Mouse (Mus musculus) spleen, adult 2 months (tissue): ENCODE results near the gene Fuca1. TPM values are rescaled to one million over a fixed set of nuclear protein-coding genes. Genes with fewer than 3 reads are reported as not detected.

Experiments
- DNase-seq, 2 experiments: peaks; one replicate each; pipeline versions ENCODE4 v3.0.0 to v3.0.0-alpha.2; 2012 to 2021; ENCODE audit warnings: low spot score in 2 of 2, low read depth in 1 of 2
- H3K27ac ChIP-seq: fragments of 200-500 bp; 2 replicates; pipeline ENCODE4 v1.5.1; 2012; ENCODE audit warnings: low read length, inconsistent platforms; ENCODE audit not compliant: insufficient read depth
- H3K27me3 ChIP-seq: fragments of 200-500 bp; 2 replicates; pipeline ENCODE4 v1.6.1; 2012; ENCODE audit warnings: mild to moderate bottlenecking, moderate library complexity, low read length, inconsistent platforms; ENCODE audit not compliant: control insufficient read depth, insufficient read depth
- H3K36me3 ChIP-seq: fragments of 200-500 bp; 2 replicates; pipeline ENCODE4 v1.6.1; 2012; ENCODE audit warnings: mild to moderate bottlenecking, low read length, inconsistent platforms; ENCODE audit not compliant: control insufficient read depth, insufficient read depth
- H3K4me1 ChIP-seq: fragments of 200-500 bp; 2 replicates; pipeline ENCODE4 v1.6.1; 2011; ENCODE audit warnings: inconsistent platforms; ENCODE audit not compliant: control insufficient read depth, insufficient read depth, insufficient read length
- H3K4me3 ChIP-seq: fragments of 200-500 bp; 2 replicates; pipeline ENCODE4 v1.5.1; 2011; ENCODE audit warnings: mild to moderate bottlenecking, inconsistent platforms; ENCODE audit not compliant: insufficient read depth, insufficient read length; ENCODE audit errors: extremely low read depth
- CTCF ChIP-seq: fragments of 200-500 bp; IDR thresholded peaks from 2 replicates; pipeline ENCODE4 v1.5.1; 2011; ENCODE audit warnings: mild to moderate bottlenecking, inconsistent platforms; ENCODE audit not compliant: insufficient read depth, insufficient read length, insufficient replicate concordance; ENCODE audit errors: extremely low read depth
- POLR2A ChIP-seq: fragments of 200-500 bp; IDR thresholded peaks from 2 replicates; pipeline ENCODE4 v1.6.1; 2011; ENCODE audit warnings: low read depth, low read length, inconsistent platforms
- WGBS: fragments of 180-500 bp; shearing (Covaris S2); methylation state at CpG from one replicate; pipeline ENCODE4 v1.1.7; 2018; 5-methylcytosine and 5-hydroxymethylcytosine counted together
- polyA plus RNA-seq: library from polyadenylated mRNA; depleted of rRNA; stranded (reverse); fragments of >200 nt; gene quantifications from 2 replicates; pipeline ENCODE4 v1.2.3, GENCODE M21; 2012

The Fuca1 gene
- polyA plus RNA-seq, 1 experiment = 45.7 TPM

GRCm38 (mm10) chr4:135967086-135967760 is 46.7 kb downstream of the Fuca1 start:
- DNase-seq = no peak
- TF ChIP-seq POLR2A = no peak
- no peak for TF ChIP-seq CTCF
- no peaks in the 10 kb centered on the region for H3K27me3 ChIP-seq
- H3K36me3 ChIP-seq = peaks cover 31% of the 10 kb centered on the region
- no peak overlapping the region for H3K27ac ChIP-seq
- peaks cover 8% of the 10 kb centered on the region; the same call in 1 of the 2 replicates for H3K4me1 ChIP-seq
- no peak overlapping the region for H3K4me3 ChIP-seq
- 95% methylated on average over 18 of the region's 18 CpGs for WGBS

GRCm38 (mm10) chr4:135968271-135968869 is 47.8 kb downstream of the Fuca1 start:
- WGBS = 88% methylated on average over 19 of the region's 19 CpGs
- H3K27ac ChIP-seq = no peak overlapping the region
- no peaks in the 10 kb centered on the region for H3K27me3 ChIP-seq
- DNase-seq = no peak
- H3K36me3 ChIP-seq = peaks cover 31% of the 10 kb centered on the region
- H3K4me3 ChIP-seq = no peak overlapping the region
- H3K4me1 ChIP-seq = peaks cover 12% of the 10 kb centered on the region; the same call in 1 of the 2 replicates
- no peak for TF ChIP-seq POLR2A
- no peak for TF ChIP-seq CTCF

GRCm38 (mm10) chr4:135969070-135969750 is 48.7 kb downstream of the Fuca1 start:
- Histone ChIP-seq H3K27me3 (no peaks in the 10 kb centered on the region), H3K4me1 (peaks cover 15% of the 10 kb centered on the region; the same call in 1 of the 2 replicates), H3K27ac (no peak overlapping the region), H3K36me3 (peaks cover 31% of the 10 kb centered on the region), H3K4me3 (no peak overlapping the region)
- WGBS = 97% methylated on average over 13 of the region's 13 CpGs
- TF ChIP-seq POLR2A (no peak), CTCF (no peak)
- DNase-seq = no peak

GRCm38 (mm10) chr4:135970585-135970984 is 50.0 kb downstream of the Fuca1 start:
- Histone ChIP-seq H3K4me1 (peaks cover 8% of the 10 kb centered on the region; the same call in 1 of the 2 replicates), H3K27me3 (no peaks in the 10 kb centered on the region), H3K4me3 (no peak overlapping the region), H3K36me3 (peaks cover 34% of the 10 kb centered on the region), H3K27ac (no peak overlapping the region)
- TF ChIP-seq POLR2A (no peak), CTCF (no peak)
- no peak for DNase-seq
- WGBS = 89% methylated on average over 11 of the region's 11 CpGs

- Histone ChIP-seq H3K27ac (peak overlapping the region; percentile 71), H3K36me3 (peaks cover 39% of the 10 kb centered on the region), H3K4me1 (peaks cover 8% of the 10 kb centered on the region; the same call in 1 of the 2 replicates), H3K27me3 (no peaks in the 10 kb centered on the region), H3K4me3 (peak overlapping the region; percentile 85)
- 1% methylated on average over 35 of the region's 35 CpGs for WGBS
- no peak for DNase-seq
- no peak for TF ChIP-seq CTCF
- no peak for TF ChIP-seq POLR2A
Observed at GRCm38 (mm10) chr4:135971805-135972555, 51.4 kb downstream of the Fuca1 start.

- 2% methylated on average over 19 of the region's 19 CpGs for WGBS
- H3K4me1 ChIP-seq = peaks cover 8% of the 10 kb centered on the region; the same call in 1 of the 2 replicates
- peak in 1 of 2 experiments; percentile 79 for DNase-seq
- H3K36me3 ChIP-seq = peaks cover 35% of the 10 kb centered on the region
- TF ChIP-seq CTCF (no peak), POLR2A (no peak; the same call in 1 of the 2 replicates)
- peak within 1 kb of the TSS; percentile 71 for H3K27ac ChIP-seq
- H3K4me3 ChIP-seq = peak within 1 kb of the TSS; percentile 85
- H3K27me3 ChIP-seq = no peaks in the 10 kb centered on the region
Observed at GRCm38 (mm10) chr4:135972556-135972906, 52.0 kb downstream of the Fuca1 start, which contains the start of gene Lypla2. TSS of gene Lypla2 (minus strand) at chr4:135972626.
